Mouse (Mus musculus): Measurements from ENCODE around the gene Tuba8. TPM values are rescaled to one million over a fixed set of nuclear protein-coding genes. Genes with fewer than 3 reads are reported as not detected.
A peak's percentile ranks its signal among the peaks of the same experiment; 100 is the strongest.

The Tuba8 gene
- polyA plus RNA-seq, 1 experiment from 2014 or later, result 1.5 TPM

DNA sequence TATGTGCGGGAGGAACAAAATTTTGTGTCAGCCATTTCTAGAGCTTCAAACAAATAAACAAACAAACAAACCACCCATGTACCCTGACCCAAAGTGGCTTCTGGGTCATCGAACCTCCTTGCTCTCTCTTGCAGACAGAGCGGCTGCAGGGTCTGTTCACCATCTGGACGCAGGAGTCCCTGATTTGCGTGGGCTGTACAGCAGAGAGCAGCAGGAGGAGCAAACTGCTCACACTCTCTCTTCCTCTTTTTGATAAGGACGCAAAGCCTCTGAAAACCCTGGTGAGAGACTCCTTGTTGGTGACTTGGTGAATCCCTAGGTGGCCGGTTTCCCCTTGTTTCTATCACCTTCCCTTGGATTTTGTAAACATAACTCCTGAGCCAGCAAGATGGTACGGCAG is 50.7 kb downstream of the Tuba8 start:
- 84% methylated on average over 8 of the region's 8 CpGs for WGBS
- Histone ChIP-seq H3K36me3 (ENCODE audit: control insufficient read depth, insufficient read depth, low read length) (no peaks in the 10 kb centered on the region), H3K27me3 (ENCODE audit: control insufficient read depth, insufficient read depth, low read length) (no peaks in the 10 kb centered on the region), H3K9me3 (ENCODE audit: control insufficient read depth, low read length) (no peaks in the 10 kb centered on the region), H3K4me2 (ENCODE audit: low read depth, low read length) (no peak overlapping the region), H3K4me3 (ENCODE audit: low read depth, low read length) (no peak overlapping the region), H3K27ac (ENCODE audit: low read depth, low read length) (no peak overlapping the region), H3K9ac (replicated peaks; ENCODE audit: low read depth, low read length) (no peak overlapping the region), H3K4me1 (ENCODE audit: control insufficient read depth, insufficient read depth, low read length) (no peaks in the 10 kb centered on the region)
- no peak for ATAC-seq (ENCODE audit: low read depth)

DNA sequence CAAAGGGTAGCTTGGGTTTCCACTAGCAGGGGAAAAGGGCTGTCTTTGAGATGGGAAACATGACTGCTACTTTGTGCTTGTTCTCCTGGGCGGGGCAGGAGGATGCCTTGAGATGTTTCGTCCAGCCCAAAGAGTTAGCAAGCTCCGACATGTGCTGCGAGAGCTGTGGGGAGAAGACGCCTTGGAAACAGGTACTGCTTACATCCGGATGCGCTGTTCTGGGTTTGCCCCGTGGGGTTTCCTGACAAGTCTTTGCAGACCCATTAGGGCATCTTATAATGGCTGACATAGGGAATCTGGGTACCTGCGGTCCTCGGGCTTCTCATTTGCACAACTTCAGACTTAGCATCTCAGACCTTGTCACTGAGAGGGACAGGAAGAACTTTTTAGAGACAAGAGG is 51.5 kb downstream of the Tuba8 start:
- Histone ChIP-seq H3K9ac (replicated peaks; ENCODE audit: low read depth, low read length) (no peak overlapping the region), H3K4me2 (ENCODE audit: low read depth, low read length) (no peak overlapping the region), H3K4me1 (ENCODE audit: control insufficient read depth, insufficient read depth, low read length) (no peaks in the 10 kb centered on the region), H3K27ac (ENCODE audit: low read depth, low read length) (no peak overlapping the region), H3K9me3 (ENCODE audit: control insufficient read depth, low read length) (no peaks in the 10 kb centered on the region), H3K36me3 (ENCODE audit: control insufficient read depth, insufficient read depth, low read length) (no peaks in the 10 kb centered on the region), H3K4me3 (ENCODE audit: low read depth, low read length) (no peak overlapping the region), H3K27me3 (ENCODE audit: control insufficient read depth, insufficient read depth, low read length) (no peaks in the 10 kb centered on the region)
- WGBS, result 90% methylated on average over 10 of the region's 10 CpGs
- ATAC-seq (ENCODE audit: low read depth), result no peak

DNA sequence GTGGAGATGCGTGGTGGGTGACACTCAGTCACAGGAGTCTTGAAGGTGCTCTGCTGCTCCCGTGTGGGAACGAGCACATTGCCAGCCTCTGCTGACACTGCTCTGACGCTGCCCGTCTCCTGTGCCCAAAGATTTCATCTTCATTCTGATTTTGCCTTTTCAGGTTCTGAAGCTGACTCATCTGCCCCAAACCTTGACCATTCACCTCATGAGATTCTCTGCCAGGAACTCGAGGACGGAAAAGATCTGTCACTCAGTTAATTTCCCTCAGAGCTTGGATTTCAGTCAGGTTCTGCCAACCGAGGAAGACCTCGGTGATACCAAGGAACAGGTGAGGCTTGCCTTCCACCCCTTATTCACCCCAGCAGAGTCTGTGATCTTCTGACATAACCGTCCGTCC is 52.0 kb downstream of the Tuba8 start:
- Histone ChIP-seq H3K36me3 (ENCODE audit: control insufficient read depth, insufficient read depth, low read length) (no peaks in the 10 kb centered on the region), H3K27me3 (ENCODE audit: control insufficient read depth, insufficient read depth, low read length) (no peaks in the 10 kb centered on the region)
- 94% methylated on average over 11 of the region's 11 CpGs for WGBS

DNA sequence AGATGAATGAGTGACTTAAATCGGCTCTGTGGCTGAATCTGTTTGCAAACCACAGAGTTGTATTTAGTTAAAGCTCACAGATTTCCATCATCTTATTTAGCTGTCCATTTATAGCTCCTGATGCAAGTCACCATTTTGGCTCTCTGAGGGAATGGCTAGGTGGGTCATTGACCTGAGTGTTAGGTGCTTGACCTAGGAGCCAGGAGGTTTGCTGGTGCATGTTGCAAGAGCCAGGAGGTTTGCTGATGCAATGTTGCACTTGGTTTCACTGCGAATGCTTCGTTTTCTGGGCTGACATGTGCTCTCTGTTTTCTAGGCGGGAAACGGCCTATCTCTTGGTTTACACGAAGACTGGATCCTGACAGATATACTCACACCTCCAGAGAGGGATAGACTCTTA is 59.7 kb downstream of the Tuba8 start:
- H3K36me3 ChIP-seq (ENCODE audit: control insufficient read depth, insufficient read depth, low read length), result no peaks in the 10 kb centered on the region
- no peak overlapping the region for H3K27ac ChIP-seq (ENCODE audit: low read depth, low read length)
- no peak overlapping the region for H3K9ac ChIP-seq (replicated peaks; ENCODE audit: low read depth, low read length)
- H3K9me3 ChIP-seq (ENCODE audit: control insufficient read depth, low read length), result no peaks in the 10 kb centered on the region
- H3K4me2 ChIP-seq (ENCODE audit: low read depth, low read length), result no peak overlapping the region
- H3K27me3 ChIP-seq (ENCODE audit: control insufficient read depth, insufficient read depth, low read length), result no peaks in the 10 kb centered on the region
- ATAC-seq (ENCODE audit: low read depth), result no peak
- 84% methylated on average over 6 of the region's 6 CpGs for WGBS
- no peaks in the 10 kb centered on the region for H3K4me1 ChIP-seq (ENCODE audit: control insufficient read depth, insufficient read depth, low read length)
- H3K4me3 ChIP-seq (ENCODE audit: low read depth, low read length), result no peak overlapping the region

More for the DNA sequence above, 52.0 kb downstream of the Tuba8 start:
- Histone ChIP-seq H3K9ac (replicated peaks; ENCODE audit: low read depth, low read length) (no peak overlapping the region), H3K9me3 (ENCODE audit: control insufficient read depth, low read length) (no peaks in the 10 kb centered on the region), H3K4me1 (ENCODE audit: control insufficient read depth, insufficient read depth, low read length) (no peaks in the 10 kb centered on the region), H3K4me3 (ENCODE audit: low read depth, low read length) (no peak overlapping the region), H3K27ac (ENCODE audit: low read depth, low read length) (no peak overlapping the region), H3K4me2 (ENCODE audit: low read depth, low read length) (no peak overlapping the region)
- ATAC-seq (ENCODE audit: low read depth), result no peak

DNA sequence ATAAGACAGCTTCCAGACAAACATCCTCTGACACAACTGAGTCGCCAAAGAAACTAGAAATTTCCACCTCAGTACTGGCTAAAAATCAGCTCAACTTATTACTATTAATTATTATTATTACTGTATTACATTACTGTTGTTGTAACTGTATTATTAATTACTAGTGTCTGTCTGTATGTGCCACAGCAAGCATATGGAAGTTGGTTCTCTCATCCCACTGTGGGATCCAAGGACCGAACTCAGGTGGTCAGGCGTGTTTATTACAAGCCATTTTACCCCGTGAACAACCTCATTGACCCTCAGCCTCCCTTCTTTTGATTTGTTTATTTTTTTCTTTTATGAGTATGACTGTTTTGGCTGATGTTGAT is 61.2 kb downstream of the Tuba8 start:
- H3K4me1 ChIP-seq (ENCODE audit: control insufficient read depth, insufficient read depth, low read length), result no peaks in the 10 kb centered on the region
- H3K9me3 ChIP-seq (ENCODE audit: control insufficient read depth, low read length), result no peaks in the 10 kb centered on the region
- no peaks in the 10 kb centered on the region for H3K27me3 ChIP-seq (ENCODE audit: control insufficient read depth, insufficient read depth, low read length)
- no peaks in the 10 kb centered on the region for H3K36me3 ChIP-seq (ENCODE audit: control insufficient read depth, insufficient read depth, low read length)
- H3K9ac ChIP-seq (replicated peaks; ENCODE audit: low read depth, low read length), result no peak overlapping the region
- peak overlapping the region; percentile 59; the same call in 1 of the 2 replicates for H3K4me2 ChIP-seq (ENCODE audit: low read depth, low read length)
- WGBS, result 10% methylated on average over 4 of the region's 4 CpGs
- ATAC-seq (ENCODE audit: low read depth), result peak; percentile 20; the same call in 1 of the 2 replicates
- H3K4me3 ChIP-seq (ENCODE audit: low read depth, low read length), result no peak overlapping the region
- H3K27ac ChIP-seq (ENCODE audit: low read depth, low read length), result no peak overlapping the region

DNA sequence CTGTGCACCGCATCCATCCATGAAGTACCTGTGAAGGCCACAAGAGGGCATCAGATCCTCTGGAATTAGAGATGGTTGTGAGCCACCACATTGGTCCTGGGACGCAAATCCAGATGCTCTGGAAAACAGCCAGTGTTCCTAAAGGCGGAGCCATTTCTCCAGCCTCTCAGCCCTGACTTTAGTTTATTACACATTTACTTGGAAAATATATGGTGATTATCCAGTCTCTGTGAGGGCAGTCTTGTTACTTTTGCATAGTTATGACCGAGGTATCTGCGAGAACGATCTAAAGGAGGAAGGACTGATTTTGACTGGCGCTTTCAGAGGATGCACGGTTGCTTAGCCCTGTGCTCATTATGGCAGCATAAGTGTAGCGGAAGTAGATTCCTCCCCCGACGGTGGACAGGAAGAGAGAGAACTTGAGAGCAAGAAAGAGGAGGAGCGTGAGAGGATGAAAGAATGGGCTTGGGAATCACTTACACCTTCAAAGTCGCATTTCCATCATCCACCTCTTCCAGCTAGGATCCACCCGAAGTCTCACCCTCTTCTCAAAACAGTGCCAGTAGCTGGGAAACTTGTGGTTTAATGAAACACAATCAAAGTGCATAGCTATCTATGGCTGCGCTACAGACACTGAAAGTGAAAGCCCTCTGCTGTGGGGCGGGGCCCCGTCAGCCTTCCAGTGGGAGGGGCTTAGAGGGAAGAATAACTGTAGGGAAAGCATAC is 61.7 kb downstream of the Tuba8 start:
- no peaks in the 10 kb centered on the region for H3K27me3 ChIP-seq (ENCODE audit: control insufficient read depth, insufficient read depth, low read length)
- peak overlapping the region; percentile 52 for H3K27ac ChIP-seq (ENCODE audit: low read depth, low read length)
- H3K9me3 ChIP-seq (ENCODE audit: control insufficient read depth, low read length), result no peaks in the 10 kb centered on the region
- 13% methylated on average over 17 of the region's 17 CpGs for WGBS
- H3K36me3 ChIP-seq (ENCODE audit: control insufficient read depth, insufficient read depth, low read length), result no peaks in the 10 kb centered on the region
- ATAC-seq (ENCODE audit: low read depth), result peak; percentile 92
- peak overlapping the region; percentile 59 for H3K4me2 ChIP-seq (ENCODE audit: low read depth, low read length)
- peak overlapping the region; percentile 36 for H3K4me3 ChIP-seq (ENCODE audit: low read depth, low read length)
- H3K9ac ChIP-seq (replicated peaks; ENCODE audit: low read depth, low read length), result 0 out of 2 replicates have a peak overlapping the region, but pooled peaks have one; percentile 17
- H3K4me1 ChIP-seq (ENCODE audit: control insufficient read depth, insufficient read depth, low read length), result no peaks in the 10 kb centered on the region

DNA sequence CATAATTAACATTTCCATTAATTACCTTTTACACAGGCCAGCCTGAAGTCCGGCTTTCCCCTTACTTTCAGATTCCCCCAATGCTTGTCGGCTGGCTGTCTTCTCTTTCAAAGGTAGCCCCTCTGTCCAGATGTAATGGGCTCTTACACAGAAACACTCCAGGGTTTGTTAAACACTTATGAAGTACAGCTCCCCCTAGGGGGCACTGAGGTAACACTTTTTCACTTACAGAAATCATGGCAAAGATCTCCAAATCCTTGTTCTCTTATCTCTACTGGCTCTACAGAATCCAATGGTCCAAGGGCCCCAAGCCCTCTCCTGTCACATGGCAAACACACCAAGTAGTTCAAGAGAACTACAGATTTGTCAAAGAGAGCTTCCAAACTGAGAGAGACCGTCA is 63.9 kb downstream of the Tuba8 start:
- Histone ChIP-seq H3K4me2 (ENCODE audit: low read depth, low read length) (no peak overlapping the region), H3K9ac (replicated peaks; ENCODE audit: low read depth, low read length) (no peak overlapping the region), H3K27ac (ENCODE audit: low read depth, low read length) (no peak overlapping the region), H3K4me3 (ENCODE audit: low read depth, low read length) (no peak overlapping the region), H3K9me3 (ENCODE audit: control insufficient read depth, low read length) (no peaks in the 10 kb centered on the region), H3K27me3 (ENCODE audit: control insufficient read depth, insufficient read depth, low read length) (no peaks in the 10 kb centered on the region), H3K36me3 (ENCODE audit: control insufficient read depth, insufficient read depth, low read length) (no peaks in the 10 kb centered on the region), H3K4me1 (ENCODE audit: control insufficient read depth, insufficient read depth, low read length) (no peaks in the 10 kb centered on the region)
- no peak for ATAC-seq (ENCODE audit: low read depth)
- WGBS, result 82% methylated on average over 3 of the region's 3 CpGs

Other genes starting within 250 kb of the Tuba8 start
- gene Mical3, start 79.7 kb upstream of the Tuba8 start, polyA plus RNA-seq (2014; fragmentation: Nextera tagmentation; extraction: Ambion mirVana), result 47.3 and 68.8 TPM in 2 replicates
- gene Pex26, start 27.0 kb upstream of the Tuba8 start, polyA plus RNA-seq (2014; fragmentation: Nextera tagmentation; extraction: Ambion mirVana), result 12.7 and 13.7 TPM in 2 replicates
- 0.54 and 1.2 TPM in 2 replicates for gene Usp18, start 35.2 kb downstream of the Tuba8 start, polyA plus RNA-seq (2014; fragmentation: Nextera tagmentation; extraction: Ambion mirVana)
- 0.87 and 45.1 TPM in 2 replicates for gene Slc6a13, start 89.5 kb downstream of the Tuba8 start, polyA plus RNA-seq (2014; fragmentation: Nextera tagmentation; extraction: Ambion mirVana)
- gene Slc6a12, start 132.4 kb downstream of the Tuba8 start, polyA plus RNA-seq (2014; fragmentation: Nextera tagmentation; extraction: Ambion mirVana), result 1.7 TPM in 1 of 2 replicates, not detected in the other

Measured in neural tube, embryonic 14.5 days (tissue).